Mouse (Mus musculus) midbrain, embryonic 14.5 days (tissue): ENCODE measurements around the gene Retreg1. TPM values are rescaled to one million over a fixed set of nuclear protein-coding genes. Genes with fewer than 3 reads are reported as not detected.

Source experiments
- ATAC-seq: fragments of 200-750 bp; cut with Nextera tagmentation; 2 replicates; pipeline ENCODE4 v1.8.0; 2017; ENCODE audit warnings: moderate number of reproducible peaks, moderate library complexity; ENCODE audit not compliant: low FRiP score, low TSS enrichment
- DNase-seq: peaks from one replicate; pipeline ENCODE4 v3.0.0-alpha.2; 2015
- H3K27ac ChIP-seq: fragments of 300-500 bp; sonication (generic); replicated peaks from 2 replicates; pipeline ENCODE4 v1.5.1; 2014; ENCODE audit warnings: mild to moderate bottlenecking, low read depth, low read length, moderate library complexity
- H3K27me3 ChIP-seq: fragments of 300-500 bp; sonication (generic); 2 replicates; pipeline ENCODE4 v1.6.1; 2014; ENCODE audit warnings: low read length, control low read depth, mixed read lengths; ENCODE audit not compliant: control insufficient read depth, insufficient read depth
- H3K36me3 ChIP-seq: fragments of 300-500 bp; sonication (generic); 2 replicates; pipeline ENCODE4 v1.6.1; 2014; ENCODE audit warnings: low read length, control low read depth; ENCODE audit not compliant: control insufficient read depth, insufficient read depth
- H3K4me1 ChIP-seq: fragments of 300-500 bp; sonication (generic); 2 replicates; pipeline ENCODE4 v1.6.1; 2014; ENCODE audit warnings: mild to moderate bottlenecking, antibody characterized with exemption, low read length, control low read depth; ENCODE audit not compliant: control insufficient read depth, insufficient read depth
- H3K4me2 ChIP-seq: fragments of 300-500 bp; sonication (generic); 2 replicates; pipeline ENCODE4 v1.6.1; 2014; ENCODE audit warnings: mild to moderate bottlenecking, low read length, moderate library complexity
- H3K4me3 ChIP-seq: fragments of 300-500 bp; sonication (generic); replicated peaks from 2 replicates; pipeline ENCODE4 v1.5.1; 2014; ENCODE audit warnings: low read depth, low read length
- H3K9ac ChIP-seq: fragments of 300-500 bp; sonication (generic); replicated peaks from 2 replicates; pipeline ENCODE4 v1.6.1; 2014; ENCODE audit warnings: mild to moderate bottlenecking, low read length, moderate library complexity
- H3K9me3 ChIP-seq: fragments of 300-500 bp; sonication (generic); 2 replicates; pipeline ENCODE4 v1.6.1; 2016; ENCODE audit warnings: low read length, control low read depth, mixed read lengths; ENCODE audit not compliant: control insufficient read depth
- WGBS: fragments of 180-500 bp; shearing (Covaris S2); extraction: QIAGEN DNeasy Blood & Tissue Kit; methylation state at CpG from one replicate; pipeline ENCODE4 v1.1.7; 2014; 5-methylcytosine and 5-hydroxymethylcytosine counted together
- polyA plus RNA-seq: library from polyadenylated mRNA; unstranded; fragments of >200 nt; fragmentation: Nextera tagmentation; extraction: Ambion mirVana; gene quantifications from 2 replicates; pipeline ENCODE4 v1.2.1, GENCODE M21; 2014

Retreg1 gene
- polyA plus RNA-seq, 1 experiment from 2014 or later: 13.6 TPM

DNA sequence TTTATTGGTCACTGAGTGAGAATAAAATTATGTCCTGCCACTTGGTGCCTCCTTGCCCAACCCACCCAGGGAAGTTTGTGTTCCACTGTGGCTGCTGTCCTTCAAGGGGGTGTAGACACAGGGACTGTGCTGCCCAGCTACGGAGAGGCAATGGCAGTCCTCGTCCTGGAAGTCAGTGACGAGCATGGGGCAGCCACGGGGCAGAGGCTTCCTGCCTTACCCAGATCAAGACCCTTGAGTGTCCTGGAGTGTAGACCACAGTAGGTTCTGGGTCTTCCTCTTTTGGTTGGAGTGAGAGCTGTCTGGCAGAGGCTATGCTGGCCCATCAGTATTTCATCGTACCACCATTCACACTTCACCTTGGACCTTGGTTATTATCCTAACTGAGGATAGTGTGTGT, 37.2 kb downstream of the Retreg1 start:
- DNase-seq: no peak
- Histone ChIP-seq H3K36me3 (no peaks in the 10 kb centered on the region), H3K9me3 (no peaks in the 10 kb centered on the region), H3K9ac (no peak overlapping the region), H3K27me3 (no peaks in the 10 kb centered on the region), H3K4me1 (no peaks in the 10 kb centered on the region), H3K4me3 (no peak overlapping the region), H3K4me2 (no peak overlapping the region), H3K27ac (no peak overlapping the region)
- no peak for ATAC-seq
- 91% methylated on average over 5 of the region's 5 CpGs for WGBS

DNA sequence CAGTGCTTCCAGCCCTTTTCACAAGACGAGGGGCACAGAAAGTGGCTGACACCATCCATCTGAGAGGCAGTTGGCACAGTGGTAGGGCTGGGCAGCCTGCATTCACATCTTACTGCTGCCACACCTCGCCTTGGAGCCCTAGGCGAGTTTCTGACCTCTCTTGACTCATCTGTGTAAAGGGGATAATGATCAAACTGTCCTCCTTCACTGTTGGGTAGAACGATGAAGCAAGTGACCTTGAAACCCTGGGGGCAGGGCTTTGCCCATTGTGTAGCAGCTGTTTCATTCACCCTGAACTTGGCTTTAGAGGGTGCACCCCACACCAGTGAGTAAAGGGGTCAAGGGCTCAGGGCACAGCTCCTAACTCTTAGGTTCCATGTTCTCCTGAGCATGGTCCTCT, 39.0 kb downstream of the Retreg1 start:
- Histone ChIP-seq H3K4me1 (no peaks in the 10 kb centered on the region), H3K9ac (no peak overlapping the region), H3K9me3 (no peaks in the 10 kb centered on the region), H3K27me3 (no peaks in the 10 kb centered on the region), H3K27ac (no peak overlapping the region), H3K4me2 (no peak overlapping the region), H3K4me3 (no peak overlapping the region), H3K36me3 (no peaks in the 10 kb centered on the region)
- no peak for ATAC-seq
- 84% methylated on average over 4 of the region's 4 CpGs for WGBS
- no peak for DNase-seq

DNA sequence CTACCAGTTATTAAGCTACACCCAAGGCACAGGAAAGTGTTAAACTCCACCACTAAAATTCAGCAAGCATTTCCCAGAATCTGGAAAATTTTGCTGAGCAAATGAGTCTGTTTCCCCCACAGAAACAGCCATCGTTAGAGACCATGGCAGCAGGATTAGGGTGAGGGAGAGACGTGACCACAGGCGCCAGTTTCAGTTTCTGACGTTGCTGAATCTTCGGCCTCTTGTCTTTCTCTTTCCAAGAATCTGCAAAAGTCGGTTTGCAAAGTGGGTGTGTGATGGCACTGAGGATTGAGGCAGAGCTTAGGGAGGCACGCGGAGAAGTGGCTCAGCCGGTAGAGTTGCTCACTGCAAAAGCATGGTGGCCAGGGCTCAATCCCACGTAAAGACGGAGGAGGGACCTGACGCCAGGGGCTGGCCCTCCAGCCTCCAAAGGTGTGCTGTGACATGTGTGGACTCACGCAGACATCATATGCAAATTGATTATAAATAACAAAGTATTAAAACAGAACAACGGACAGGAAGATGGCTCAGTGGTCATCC, 41.5 kb downstream of the Retreg1 start:
- Histone ChIP-seq H3K9me3 (no peaks in the 10 kb centered on the region), H3K4me3 (no peak overlapping the region), H3K4me1 (no peaks in the 10 kb centered on the region), H3K27me3 (no peaks in the 10 kb centered on the region), H3K4me2 (no peak overlapping the region), H3K9ac (no peak overlapping the region), H3K36me3 (no peaks in the 10 kb centered on the region), H3K27ac (no peak overlapping the region)
- ATAC-seq (no peak), DNase-seq (no peak)
- WGBS: 87% methylated on average over 14 of the region's 14 CpGs

DNA sequence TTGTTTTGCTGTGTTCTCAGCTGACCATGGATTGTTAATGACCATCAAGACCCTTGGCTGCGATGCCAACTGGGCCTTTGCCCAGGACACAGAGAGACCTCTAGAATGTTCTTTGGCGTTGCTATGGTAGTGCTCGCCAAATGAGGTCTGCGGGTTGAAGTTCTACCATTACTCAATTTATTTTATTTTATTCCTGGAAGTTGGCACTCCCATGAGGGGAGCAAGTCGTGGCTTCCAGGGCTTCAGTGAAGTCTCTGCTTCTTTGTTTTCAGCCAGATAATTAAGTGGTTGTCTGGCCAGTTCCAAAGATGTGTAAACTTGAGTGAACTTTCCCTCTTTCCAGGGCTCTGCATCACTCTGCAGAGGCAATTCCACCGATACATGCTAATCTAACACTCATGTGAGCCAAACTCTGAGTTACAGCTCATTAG, 43.6 kb downstream of the Retreg1 start:
- Histone ChIP-seq H3K36me3 (no peaks in the 10 kb centered on the region), H3K27ac (no peak overlapping the region), H3K4me2 (no peak overlapping the region), H3K27me3 (no peaks in the 10 kb centered on the region), H3K9ac (no peak overlapping the region), H3K4me1 (no peaks in the 10 kb centered on the region), H3K4me3 (no peak overlapping the region), H3K9me3 (no peaks in the 10 kb centered on the region)
- DNase-seq (no peak), ATAC-seq (no peak)
- WGBS: 83% methylated on average over 6 of the region's 6 CpGs

DNA sequence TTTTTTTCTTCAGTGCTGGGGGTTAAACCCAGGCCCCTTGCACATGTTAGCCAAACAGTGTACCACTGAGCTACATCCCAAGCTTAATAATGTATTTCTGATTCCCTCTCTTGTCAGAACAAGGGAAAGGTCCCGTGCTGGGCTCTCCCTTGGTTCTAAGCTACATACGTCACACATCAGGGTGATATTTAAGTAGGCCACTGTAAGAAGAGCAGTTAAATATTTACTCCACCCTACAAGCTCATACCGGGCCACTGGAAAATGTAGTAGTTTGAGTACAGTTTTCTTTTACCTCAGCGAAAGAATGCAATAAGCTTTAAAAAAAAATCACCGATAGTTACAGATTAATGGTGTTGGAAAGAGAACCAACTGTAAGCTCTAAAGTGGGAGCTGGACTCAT, 46.9 kb downstream of the Retreg1 start:
- ATAC-seq (no peak), DNase-seq (no peak)
- Histone ChIP-seq H3K36me3 (no peaks in the 10 kb centered on the region), H3K27me3 (no peaks in the 10 kb centered on the region), H3K27ac (no peak overlapping the region), H3K4me3 (no peak overlapping the region), H3K4me2 (no peak overlapping the region), H3K9ac (no peak overlapping the region), H3K9me3 (no peaks in the 10 kb centered on the region), H3K4me1 (no peaks in the 10 kb centered on the region)
- WGBS: 93% methylated on average over 5 of the region's 5 CpGs

DNA sequence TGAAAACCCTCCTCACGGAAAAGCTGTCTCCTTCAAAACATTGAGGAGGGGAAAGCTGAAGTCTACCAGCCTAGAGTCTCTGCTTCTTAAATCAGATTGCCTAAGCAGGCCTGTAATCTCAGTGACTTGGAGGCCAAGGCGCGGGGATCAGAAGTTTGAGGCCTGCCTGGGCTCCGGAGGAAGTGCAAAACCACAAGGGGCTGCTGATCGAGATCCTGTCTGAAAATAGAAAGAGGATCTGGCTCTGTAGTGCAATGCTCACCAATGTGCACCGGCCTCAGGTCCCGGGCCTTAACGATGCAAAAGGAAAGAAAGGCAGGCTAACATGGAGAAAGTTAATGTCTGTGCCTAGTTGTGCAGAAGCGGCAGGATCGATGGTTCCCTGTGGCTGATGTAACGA, 48.6 kb downstream of the Retreg1 start:
- H3K4me3 ChIP-seq: no peak overlapping the region
- no peak overlapping the region for H3K4me2 ChIP-seq
- no peaks in the 10 kb centered on the region for H3K27me3 ChIP-seq
- no peaks in the 10 kb centered on the region for H3K4me1 ChIP-seq
- no peaks in the 10 kb centered on the region for H3K36me3 ChIP-seq
- ATAC-seq (no peak), DNase-seq (no peak)
- H3K9ac ChIP-seq: no peak overlapping the region
- H3K9me3 ChIP-seq: no peaks in the 10 kb centered on the region
- no peak overlapping the region for H3K27ac ChIP-seq
- 92% methylated on average over 11 of the region's 11 CpGs for WGBS

DNA sequence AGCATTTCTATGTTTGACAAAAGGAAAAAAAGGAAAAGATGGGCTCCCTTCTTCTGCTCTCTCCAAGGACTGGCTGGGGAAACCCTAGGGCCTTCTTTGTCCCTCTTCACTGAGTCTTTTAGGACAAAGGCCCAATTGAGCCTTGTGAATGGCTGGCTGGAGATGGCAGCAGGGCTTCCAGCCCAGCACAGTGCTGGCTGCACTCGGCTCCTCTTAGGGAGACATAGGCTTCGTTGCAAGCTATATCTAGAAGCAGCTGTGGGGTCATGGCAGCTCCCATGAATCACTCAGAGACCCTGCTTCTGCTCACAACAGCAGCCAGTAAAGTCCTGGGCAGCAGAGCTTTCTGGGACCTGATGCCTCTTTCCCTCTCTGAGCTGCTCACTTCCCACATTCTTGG, 50.3 kb downstream of the Retreg1 start:
- WGBS: 33% methylated on average over 2 of the region's 2 CpGs
- Histone ChIP-seq H3K9ac (no peak overlapping the region), H3K27ac (no peak overlapping the region), H3K4me1 (no peaks in the 10 kb centered on the region), H3K27me3 (no peaks in the 10 kb centered on the region), H3K36me3 (no peaks in the 10 kb centered on the region), H3K9me3 (no peaks in the 10 kb centered on the region), H3K4me3 (no peak overlapping the region), H3K4me2 (no peak overlapping the region)
- DNase-seq (no peak), ATAC-seq (no peak)

DNA sequence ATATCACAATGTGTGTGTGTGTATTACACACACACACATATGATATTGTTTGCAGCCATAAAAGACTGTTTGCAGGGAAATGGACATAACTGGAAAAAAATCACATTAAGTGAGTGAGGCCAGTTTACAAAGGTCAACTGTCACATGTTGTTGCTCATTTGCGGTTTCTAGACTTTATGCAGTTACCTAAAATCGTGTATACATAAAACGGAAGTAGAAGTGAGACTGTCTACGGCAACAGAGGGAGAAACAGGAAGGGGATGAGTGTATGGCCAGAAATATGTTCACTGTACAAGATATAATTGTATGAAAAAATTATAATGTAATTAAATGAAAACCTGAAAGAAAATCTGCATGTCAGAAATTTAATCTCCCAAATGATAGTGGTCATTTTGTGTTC, 53.8 kb downstream of the Retreg1 start:
- H3K9ac ChIP-seq: no peak overlapping the region
- H3K27me3 ChIP-seq: no peaks in the 10 kb centered on the region
- no peak overlapping the region for H3K4me3 ChIP-seq
- H3K9me3 ChIP-seq: no peaks in the 10 kb centered on the region
- no peak for ATAC-seq
- no peaks in the 10 kb centered on the region for H3K4me1 ChIP-seq
- no peak overlapping the region for H3K27ac ChIP-seq
- no peak for DNase-seq
- no peaks in the 10 kb centered on the region for H3K36me3 ChIP-seq
- H3K4me2 ChIP-seq: no peak overlapping the region
- 92% methylated on average over 4 of the region's 4 CpGs for WGBS

DNA sequence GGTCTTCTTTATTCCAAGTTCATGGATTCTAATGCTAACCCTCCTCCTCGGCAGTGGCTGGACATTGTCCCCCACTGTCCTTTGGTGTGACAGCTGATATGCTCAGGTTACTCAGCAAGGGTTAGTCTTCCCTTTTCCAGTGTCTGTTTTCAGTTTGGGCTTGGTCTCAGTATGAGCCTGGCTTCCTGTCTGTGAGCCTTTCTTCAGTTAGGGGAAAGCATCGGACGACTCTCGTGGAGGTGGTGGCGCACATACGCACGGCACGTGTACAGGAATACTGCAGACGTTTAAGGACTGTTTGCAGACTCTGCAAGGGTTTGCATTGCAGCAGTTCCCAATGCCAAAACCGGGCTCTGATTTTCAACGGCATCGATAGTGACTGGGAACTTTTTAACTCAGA, 54.6 kb downstream of the Retreg1 start:
- no peak for ATAC-seq
- no peak for DNase-seq
- 88% methylated on average over 12 of the region's 12 CpGs for WGBS

More for the DNA sequence above, 54.6 kb downstream of the Retreg1 start:
- no peaks in the 10 kb centered on the region for H3K9me3 ChIP-seq
- no peak overlapping the region for H3K4me3 ChIP-seq
- H3K4me1 ChIP-seq: no peaks in the 10 kb centered on the region
- no peak overlapping the region for H3K4me2 ChIP-seq
- H3K27ac ChIP-seq: no peak overlapping the region
- no peaks in the 10 kb centered on the region for H3K27me3 ChIP-seq
- H3K9ac ChIP-seq: no peak overlapping the region
- H3K36me3 ChIP-seq: no peaks in the 10 kb centered on the region
